Mouse (Mus musculus): ENCODE results near the gene Map1a.

DNA sequence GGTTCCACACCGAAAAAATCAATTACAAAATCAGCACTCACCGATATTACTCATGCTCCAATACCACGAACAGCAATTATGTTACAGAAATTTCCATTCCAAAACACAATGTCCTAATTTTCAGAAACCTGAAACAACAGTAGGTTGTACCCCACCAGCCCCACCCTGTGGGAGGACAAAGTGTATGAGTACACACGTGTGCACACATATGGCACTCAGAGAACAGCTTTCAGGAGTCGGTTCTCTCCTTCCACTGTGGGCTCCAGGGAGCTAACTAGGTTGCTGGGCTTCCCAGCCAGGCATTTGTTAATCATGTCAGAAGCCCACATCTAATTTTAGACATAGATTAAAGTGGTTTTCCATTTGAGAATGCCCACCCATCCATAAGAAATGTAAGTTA, 45.3 kb upstream of the Map1a start:
- TF ChIP-seq CTCF (IDR thresholded peaks at IDR 0.05; ENCODE audit: control insufficient read depth, insufficient read depth, insufficient replicate concordance, low read depth, low read length) (no peak), POLR2A (IDR thresholded peaks at IDR 0.05; ENCODE audit: control insufficient read depth, low read depth, low read length) (no peak)

Measured in testis, adult 2 months (tissue).